Mouse (Mus musculus) cortical plate, adult 2 months (tissue): ENCODE measurements at regions not wholly inside any gene's neighbourhood (a gene's known extent, or its start where the extent isn't known, plus 50 kb on each side); places are given as distances from the start of the nearest gene placed in this dataset.

Experiments used
- CTCF ChIP-seq: fragments of 200-500 bp; IDR thresholded peaks from 2 replicates; pipeline ENCODE4 v1.5.1; 2011; ENCODE audit warnings: mild to moderate bottlenecking, control low read depth, low read length; ENCODE audit not compliant: insufficient read depth; ENCODE audit errors: extremely low read depth
- POLR2A ChIP-seq: fragments of 200-500 bp; IDR thresholded peaks from 2 replicates; pipeline ENCODE4 v1.6.1; 2011; ENCODE audit warnings: mild to moderate bottlenecking, low read length, control low read depth; ENCODE audit not compliant: insufficient read depth; ENCODE audit errors: extremely low read depth

DNA sequence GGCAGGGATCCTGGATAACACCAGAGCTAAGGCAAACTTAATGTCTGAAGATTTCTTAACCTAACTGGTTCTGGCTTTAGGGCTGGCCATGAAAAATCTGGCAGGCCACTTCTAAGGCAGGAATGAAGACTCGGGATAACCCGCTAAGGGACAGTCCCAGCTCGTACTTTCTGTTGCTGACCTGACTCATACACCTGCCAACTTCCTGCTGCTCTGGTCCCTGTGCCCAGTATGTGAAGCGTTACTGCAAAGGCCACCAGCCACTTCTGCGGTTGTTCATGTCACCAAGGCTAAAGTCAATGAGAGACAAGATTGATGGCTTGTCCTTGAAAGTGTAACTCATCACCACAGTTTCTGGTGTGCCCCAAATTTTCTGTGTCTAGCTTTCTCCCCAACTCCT is 125.3 kb upstream of the Arid1b start:
- no peak for TF ChIP-seq POLR2A
- no peak for TF ChIP-seq CTCF
